Mouse (Mus musculus): ENCODE measurements at regions not wholly inside any gene's neighbourhood (a gene's known extent, or its start where the extent isn't known, plus 50 kb on each side); places are given as distances from the start of the nearest gene placed in this dataset.

DNA sequence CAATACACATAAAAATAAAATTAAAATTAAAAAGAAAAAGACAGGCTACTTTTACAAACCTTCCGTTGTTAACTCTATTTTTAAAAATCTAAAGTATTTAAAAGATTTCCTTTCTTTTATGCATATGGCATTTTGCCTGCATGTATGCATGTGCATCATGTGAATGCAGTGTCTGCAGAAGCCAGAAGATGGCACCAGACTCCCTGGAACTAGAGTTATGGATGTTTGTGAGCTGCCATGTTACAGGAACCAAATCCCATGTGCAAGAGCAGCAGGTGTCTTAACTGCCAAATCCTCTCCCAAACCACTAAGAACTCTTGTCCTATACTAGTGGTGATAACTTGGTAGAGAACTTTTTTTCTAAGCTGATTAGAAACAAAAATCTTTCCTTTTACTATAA lies 60.1 kb upstream of the Abcb5 start:
- ATAC-seq: peak; percentile 65

DNA sequence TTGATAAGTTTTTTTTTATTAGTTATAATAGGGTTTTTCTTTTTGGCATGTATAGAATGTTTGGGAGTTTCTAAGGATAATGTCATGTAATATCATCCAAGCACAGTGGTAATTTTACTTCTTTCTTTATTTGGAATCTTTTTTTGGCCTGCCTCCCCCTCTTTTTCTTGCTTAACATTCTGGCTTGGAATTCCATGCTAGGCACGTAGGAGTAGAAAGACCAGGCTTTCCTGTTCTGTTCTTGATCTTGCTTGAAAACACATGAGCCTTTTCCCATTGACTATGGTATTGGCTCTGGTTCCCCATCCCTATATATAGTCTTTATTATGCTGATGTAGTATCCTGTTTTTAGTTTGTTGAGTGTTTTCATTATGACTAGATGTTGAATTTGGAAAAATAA lies 57.8 kb upstream of the Abcb5 start:
- no peak for ATAC-seq

Data from inflammation-experienced regulatory T-cells, adult 6 months (primary cell).